Mouse (Mus musculus) heart, postnatal 0 days (tissue): ENCODE data around the gene Sox30.

Experiments used
- CTCF ChIP-seq: IDR thresholded peaks from 2 replicates; pipeline ENCODE4 v1.5.1; 2016; ENCODE audit warnings: antibody characterized with exemption, control low read depth, low read depth
- EP300 ChIP-seq: IDR thresholded peaks from 2 replicates; pipeline ENCODE4 v1.6.1; 2016; ENCODE audit warnings: antibody characterized with exemption, low read depth

DNA sequence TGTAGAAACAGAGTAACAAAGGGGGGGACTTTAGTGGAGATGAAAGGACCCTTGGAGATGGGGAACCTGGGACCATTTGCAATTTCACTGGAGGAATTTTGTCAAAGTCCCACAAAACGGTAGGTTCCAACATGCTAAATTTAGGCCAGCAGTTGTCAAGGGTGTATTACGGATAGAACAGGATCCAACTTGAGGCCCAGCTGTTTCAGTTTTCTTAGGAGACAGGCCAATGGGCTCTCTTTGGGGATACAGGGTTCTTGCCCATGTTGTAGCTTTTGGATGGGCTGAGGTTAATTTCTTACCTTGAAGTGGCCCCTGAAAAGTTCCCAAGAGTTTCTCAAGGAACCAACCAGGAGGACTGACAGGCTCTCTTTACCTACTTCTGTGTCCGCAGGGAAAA, 67.2 kb downstream of the Sox30 start:
- TF ChIP-seq CTCF (no peak), EP300 (no peak)
